Mouse (Mus musculus) midbrain, embryonic 11.5 days (tissue): ENCODE measurements around the gene Ptgr2. TPM values are rescaled to one million over a fixed set of nuclear protein-coding genes. Genes with fewer than 3 reads are reported as not detected.

Source experiments
- ATAC-seq: fragments of 200-750 bp; cut with Nextera tagmentation; 2 replicates; pipeline ENCODE4 v1.8.0; 2017; ENCODE audit warnings: moderate TSS enrichment, moderate library complexity; ENCODE audit not compliant: low FRiP score
- DNase-seq: peaks from one replicate; pipeline ENCODE4 v3.0.0; 2015; ENCODE audit warnings: low spot score; ENCODE audit errors: missing footprints
- H3K27ac ChIP-seq: fragments of 300-500 bp; sonication (generic); 2 replicates; pipeline ENCODE4 v1.5.1; 2014; ENCODE audit warnings: low read depth, low read length
- H3K27me3 ChIP-seq: fragments of 300-500 bp; sonication (generic); 2 replicates; pipeline ENCODE4 v1.6.1; 2014; ENCODE audit warnings: mild to moderate bottlenecking, low read length, moderate library complexity, mixed read lengths; ENCODE audit not compliant: control insufficient read depth, insufficient read depth
- H3K36me3 ChIP-seq: fragments of 300-500 bp; sonication (generic); 2 replicates; pipeline ENCODE4 v1.6.1; 2014; ENCODE audit warnings: mild to moderate bottlenecking, low read length, moderate library complexity, mixed read lengths; ENCODE audit not compliant: control insufficient read depth, insufficient read depth
- H3K4me1 ChIP-seq: fragments of 300-500 bp; sonication (generic); 2 replicates; pipeline ENCODE4 v1.6.1; 2014; ENCODE audit warnings: low read length; ENCODE audit not compliant: control insufficient read depth, insufficient read depth
- H3K4me2 ChIP-seq: fragments of 300-500 bp; sonication (generic); 2 replicates; pipeline ENCODE4 v1.6.1; 2014; ENCODE audit warnings: mild to moderate bottlenecking, moderate library complexity
- H3K4me3 ChIP-seq: fragments of 300-500 bp; sonication (generic); 2 replicates; pipeline ENCODE4 v1.5.1; 2014; ENCODE audit warnings: low read depth, low read length
- H3K9ac ChIP-seq: fragments of 300-500 bp; sonication (generic); 2 replicates; pipeline ENCODE4 v1.6.1; 2014; ENCODE audit warnings: low read length
- H3K9me3 ChIP-seq: fragments of 300-500 bp; sonication (generic); 2 replicates; pipeline ENCODE4 v1.6.1; 2016; ENCODE audit warnings: low read length; ENCODE audit not compliant: control insufficient read depth
- WGBS: fragments of 180-500 bp; shearing (Covaris S2); extraction: QIAGEN DNeasy Blood & Tissue Kit; methylation state at CpG from one replicate; pipeline ENCODE4 v1.1.7; 2014; 5-methylcytosine and 5-hydroxymethylcytosine counted together
- polyA plus RNA-seq: library from polyadenylated mRNA; unstranded; fragments of >200 nt; fragmentation: Nextera tagmentation; extraction: Ambion mirVana; gene quantifications from 2 replicates; pipeline ENCODE4 v1.2.1, GENCODE M21; 2014

Gene Ptgr2
- polyA plus RNA-seq, 1 experiment from 2014 or later, result 18.6 TPM

GRCm38 (mm10) chr12:84288461-84288860, 3.4 kb downstream of the Ptgr2 start:
- peaks cover 9% of the 10 kb centered on the region for H3K4me1 ChIP-seq
- no peaks in the 10 kb centered on the region for H3K9me3 ChIP-seq
- no peak for DNase-seq
- no peaks in the 10 kb centered on the region for H3K27me3 ChIP-seq
- WGBS, result 62% methylated on average over 3 of the region's 3 CpGs
- no peak overlapping the region for H3K9ac ChIP-seq
- no peak overlapping the region for H3K4me3 ChIP-seq
- H3K27ac ChIP-seq, result no peak overlapping the region
- H3K4me2 ChIP-seq, result no peak overlapping the region
- H3K36me3 ChIP-seq, result no peaks in the 10 kb centered on the region
- no peak for ATAC-seq

- Histone ChIP-seq H3K4me1 (no peaks in the 10 kb centered on the region), H3K27ac (no peak overlapping the region), H3K27me3 (no peaks in the 10 kb centered on the region), H3K36me3 (0 out of 2 replicates have a peak, but pooled peaks cover 5% of the 10 kb centered on the region), H3K9me3 (no peaks in the 10 kb centered on the region), H3K9ac (no peak overlapping the region), H3K4me3 (no peak overlapping the region), H3K4me2 (no peak overlapping the region)
- DNase-seq, result no peak
- ATAC-seq, result no peak
- 96% methylated on average over 6 of the region's 6 CpGs for WGBS
Measured at GRCm38 (mm10) chr12:84297851-84298250, 12.8 kb downstream of the Ptgr2 start.

GRCm38 (mm10) chr12:84299265-84299664, 14.2 kb downstream of the Ptgr2 start:
- Histone ChIP-seq H3K9ac (no peak overlapping the region), H3K27me3 (no peaks in the 10 kb centered on the region), H3K4me3 (no peak overlapping the region), H3K36me3 (0 out of 2 replicates have a peak, but pooled peaks cover 2% of the 10 kb centered on the region), H3K9me3 (no peaks in the 10 kb centered on the region), H3K27ac (no peak overlapping the region), H3K4me1 (no peaks in the 10 kb centered on the region), H3K4me2 (no peak overlapping the region)
- ATAC-seq, result no peak
- DNase-seq, result no peak
- WGBS, result 94% methylated on average over 2 of the region's 2 CpGs

- Histone ChIP-seq H3K4me3 (no peak overlapping the region), H3K27ac (no peak overlapping the region), H3K4me2 (no peak overlapping the region), H3K9ac (no peak overlapping the region), H3K4me1 (no peaks in the 10 kb centered on the region), H3K9me3 (no peaks in the 10 kb centered on the region), H3K36me3 (0 out of 2 replicates have a peak, but pooled peaks cover 2% of the 10 kb centered on the region), H3K27me3 (no peaks in the 10 kb centered on the region)
- ATAC-seq (no peak), DNase-seq (no peak)
- 90% methylated on average over 5 of the region's 5 CpGs for WGBS
Measured at GRCm38 (mm10) chr12:84304101-84304500, 19.1 kb downstream of the Ptgr2 start.

- Histone ChIP-seq H3K9ac (no peak overlapping the region), H3K4me2 (no peak overlapping the region), H3K27me3 (no peaks in the 10 kb centered on the region), H3K9me3 (no peaks in the 10 kb centered on the region), H3K36me3 (0 out of 2 replicates have a peak, but pooled peaks cover 2% of the 10 kb centered on the region), H3K27ac (no peak overlapping the region), H3K4me1 (no peaks in the 10 kb centered on the region), H3K4me3 (no peak overlapping the region)
- no peak for DNase-seq
- WGBS, result 80% methylated on average over 1 of the region's 1 CpGs
- no peak for ATAC-seq
Measured at GRCm38 (mm10) chr12:84304554-84304953, 19.5 kb downstream of the Ptgr2 start.

GRCm38 (mm10) chr12:84311306-84311705, 26.3 kb downstream of the Ptgr2 start:
- Histone ChIP-seq H3K4me1 (peaks cover 4% of the 10 kb centered on the region; the same call in 1 of the 2 replicates), H3K4me3 (no peak overlapping the region), H3K4me2 (no peak overlapping the region), H3K27me3 (no peaks in the 10 kb centered on the region), H3K9me3 (no peaks in the 10 kb centered on the region), H3K9ac (no peak overlapping the region), H3K36me3 (no peaks in the 10 kb centered on the region), H3K27ac (no peak overlapping the region)
- ATAC-seq (no peak), DNase-seq (no peak)
- 81% methylated on average over 4 of the region's 5 CpGs for WGBS

- Histone ChIP-seq H3K9ac (peak overlapping the region; percentile 92), H3K27me3 (no peaks in the 10 kb centered on the region), H3K4me3 (peak overlapping the region; percentile 93), H3K36me3 (no peaks in the 10 kb centered on the region), H3K27ac (no peak overlapping the region), H3K4me2 (peak overlapping the region; percentile 74), H3K9me3 (no peaks in the 10 kb centered on the region), H3K4me1 (peaks cover 11% of the 10 kb centered on the region)
- DNase-seq (no peak), ATAC-seq (no peak)
- 53% methylated on average over 7 of the region's 7 CpGs for WGBS
Measured at GRCm38 (mm10) chr12:84316006-84316405, 31.0 kb downstream of the Ptgr2 start.

GRCm38 (mm10) chr12:84316721-84317621, 31.9 kb downstream of the Ptgr2 start, which contains the start of gene Zfp410:
Gene Zfp410 (plus strand): TSS chr12:84316852.
- Histone ChIP-seq H3K36me3 (no peaks in the 10 kb centered on the region), H3K4me3 (peak within 1 kb of the TSS; percentile 93), H3K27ac (peak within 1 kb of the TSS; percentile 74), H3K4me1 (peaks cover 11% of the 10 kb centered on the region), H3K9ac (peak within 1 kb of the TSS; percentile 92), H3K4me2 (peak within 1 kb of the TSS; percentile 74), H3K9me3 (no peaks in the 10 kb centered on the region), H3K27me3 (no peaks in the 10 kb centered on the region)
- DNase-seq (peak; percentile 99), ATAC-seq (peak; percentile 96)
- WGBS, result under 1% methylated on average over 75 of the region's 77 CpGs

- no peaks in the 10 kb centered on the region for H3K27me3 ChIP-seq
- H3K36me3 ChIP-seq, result peaks cover 11% of the 10 kb centered on the region; the same call in 1 of the 2 replicates
- no peak overlapping the region for H3K27ac ChIP-seq
- no peaks in the 10 kb centered on the region for H3K9me3 ChIP-seq
- H3K9ac ChIP-seq, result no peak overlapping the region
- no peaks in the 10 kb centered on the region for H3K4me1 ChIP-seq
- DNase-seq (no peak), ATAC-seq (no peak)
- 90% methylated on average over 4 of the region's 4 CpGs for WGBS
- no peak overlapping the region for H3K4me3 ChIP-seq
- H3K4me2 ChIP-seq, result no peak overlapping the region
Measured at GRCm38 (mm10) chr12:84327111-84327512, 42.1 kb downstream of the Ptgr2 start.
